Mouse (Mus musculus): Measurements from ENCODE around the gene Cyp4a29. TPM values are rescaled to one million over a fixed set of nuclear protein-coding genes. Genes with fewer than 3 reads are reported as not detected.
"Not testable (repeated sequence)": the region's sequence is repeated elsewhere in the genome, so short reads cannot be mapped to it uniquely, and the experiment has no call there.

The Cyp4a29 gene
- not detected in 2 replicates for polyA plus RNA-seq (2015; fragmentation: Nextera tagmentation; extraction: Ambion mirVana)

- Histone ChIP-seq H3K4me2 (ENCODE audit: low read depth, low read length) (no peak within 1 kb of the TSS), H3K9me3 (ENCODE audit: control insufficient read depth, low read length) (no peaks in the 10 kb centered on the region), H3K9ac (ENCODE audit: low read length) (no peak within 1 kb of the TSS), H3K27me3 (ENCODE audit: control insufficient read depth, insufficient read depth, low read depth, low read length) (no peaks in the 10 kb centered on the region), H3K36me3 (ENCODE audit: control insufficient read depth, insufficient read depth, low read length) (no peaks in the 10 kb centered on the region), H3K4me1 (replicated peaks; ENCODE audit: control insufficient read depth, insufficient read depth, low read length) (no peaks in the 10 kb centered on the region), H3K27ac (ENCODE audit: low read length) (no peak within 1 kb of the TSS), H3K4me3 (ENCODE audit: low read length) (no peak within 1 kb of the TSS)
- WGBS = 69% methylated on average over 3 of the region's 3 CpGs
- ATAC-seq (ENCODE audit: low read depth) = no peak
Measured at GRCm38 (mm10) chr4:115241784-115242183, at the start of gene Cyp4a29. Gene Cyp4a29 (plus strand): TSS chr4:115242084.

- not testable (repeated sequence) for H3K4me3 ChIP-seq (ENCODE audit: low read length); H3K9me3 ChIP-seq (ENCODE audit: control insufficient read depth, low read length); H3K4me1 ChIP-seq (replicated peaks; ENCODE audit: control insufficient read depth, insufficient read depth, low read length); H3K4me2 ChIP-seq (ENCODE audit: low read depth, low read length); ATAC-seq (ENCODE audit: low read depth); H3K9ac ChIP-seq (ENCODE audit: low read length); H3K36me3 ChIP-seq (ENCODE audit: control insufficient read depth, insufficient read depth, low read length); H3K27me3 ChIP-seq (ENCODE audit: control insufficient read depth, insufficient read depth, low read depth, low read length); H3K27ac ChIP-seq (ENCODE audit: low read length)
- WGBS = 64% methylated on average over 2 of the region's 2 CpGs
Measured at GRCm38 (mm10) chr4:115232901-115233300, 9.0 kb upstream of the Cyp4a29 start.

- 41% methylated on average over 1 of the region's 1 CpGs for WGBS
- no peak overlapping the region for H3K27ac ChIP-seq (ENCODE audit: low read length)
- no peaks in the 10 kb centered on the region for H3K9me3 ChIP-seq (ENCODE audit: control insufficient read depth, low read length)
- H3K9ac ChIP-seq (ENCODE audit: low read length) = no peak overlapping the region
- no peaks in the 10 kb centered on the region for H3K4me1 ChIP-seq (replicated peaks; ENCODE audit: control insufficient read depth, insufficient read depth, low read length)
- ATAC-seq (ENCODE audit: low read depth) = no peak
- H3K4me2 ChIP-seq (ENCODE audit: low read depth, low read length) = no peak overlapping the region
- H3K27me3 ChIP-seq (ENCODE audit: control insufficient read depth, insufficient read depth, low read depth, low read length) = no peaks in the 10 kb centered on the region
- H3K36me3 ChIP-seq (ENCODE audit: control insufficient read depth, insufficient read depth, low read length) = no peaks in the 10 kb centered on the region
- H3K4me3 ChIP-seq (ENCODE audit: low read length) = no peak overlapping the region
Measured at GRCm38 (mm10) chr4:115236462-115237096, 5.3 kb upstream of the Cyp4a29 start.

- not testable (repeated sequence) for H3K27ac ChIP-seq (ENCODE audit: low read length); H3K9ac ChIP-seq (ENCODE audit: low read length); H3K4me2 ChIP-seq (ENCODE audit: low read depth, low read length); H3K4me1 ChIP-seq (replicated peaks; ENCODE audit: control insufficient read depth, insufficient read depth, low read length); ATAC-seq (ENCODE audit: low read depth); H3K36me3 ChIP-seq (ENCODE audit: control insufficient read depth, insufficient read depth, low read length); H3K27me3 ChIP-seq (ENCODE audit: control insufficient read depth, insufficient read depth, low read depth, low read length); H3K9me3 ChIP-seq (ENCODE audit: control insufficient read depth, low read length); H3K4me3 ChIP-seq (ENCODE audit: low read length)
- WGBS = 75% methylated on average over 3 of the region's 4 CpGs
Measured at GRCm38 (mm10) chr4:115264687-115265569, 23.0 kb downstream of the Cyp4a29 start.

GRCm38 (mm10) chr4:115278215-115278982, 36.5 kb downstream of the Cyp4a29 start:
- H3K4me3 ChIP-seq (ENCODE audit: low read length); H3K9me3 ChIP-seq (ENCODE audit: control insufficient read depth, low read length); H3K9ac ChIP-seq (ENCODE audit: low read length); H3K27me3 ChIP-seq (ENCODE audit: control insufficient read depth, insufficient read depth, low read depth, low read length); H3K36me3 ChIP-seq (ENCODE audit: control insufficient read depth, insufficient read depth, low read length); H3K4me1 ChIP-seq (replicated peaks; ENCODE audit: control insufficient read depth, insufficient read depth, low read length); H3K27ac ChIP-seq (ENCODE audit: low read length); ATAC-seq (ENCODE audit: low read depth); H3K4me2 ChIP-seq (ENCODE audit: low read depth, low read length): not testable (repeated sequence)
- WGBS = 74% methylated on average over 2 of the region's 3 CpGs

GRCm38 (mm10) chr4:115280342-115280741, 38.5 kb downstream of the Cyp4a29 start:
- Histone ChIP-seq H3K4me1 (replicated peaks; ENCODE audit: control insufficient read depth, insufficient read depth, low read length) (no peaks in the 10 kb centered on the region), H3K9me3 (ENCODE audit: control insufficient read depth, low read length) (no peaks in the 10 kb centered on the region), H3K9ac (ENCODE audit: low read length) (no peak overlapping the region), H3K27ac (ENCODE audit: low read length) (no peak overlapping the region), H3K4me3 (ENCODE audit: low read length) (no peak overlapping the region), H3K4me2 (ENCODE audit: low read depth, low read length) (no peak overlapping the region; the same call in 1 of the 2 replicates), H3K27me3 (ENCODE audit: control insufficient read depth, insufficient read depth, low read depth, low read length) (no peaks in the 10 kb centered on the region), H3K36me3 (ENCODE audit: control insufficient read depth, insufficient read depth, low read length) (no peaks in the 10 kb centered on the region)
- ATAC-seq (ENCODE audit: low read depth) = no peak

GRCm38 (mm10) chr4:115280779-115281178, 38.9 kb downstream of the Cyp4a29 start:
- H3K27me3 ChIP-seq (ENCODE audit: control insufficient read depth, insufficient read depth, low read depth, low read length); ATAC-seq (ENCODE audit: low read depth); H3K27ac ChIP-seq (ENCODE audit: low read length); H3K36me3 ChIP-seq (ENCODE audit: control insufficient read depth, insufficient read depth, low read length); H3K9ac ChIP-seq (ENCODE audit: low read length); H3K4me1 ChIP-seq (replicated peaks; ENCODE audit: control insufficient read depth, insufficient read depth, low read length); H3K9me3 ChIP-seq (ENCODE audit: control insufficient read depth, low read length): not testable (repeated sequence)
- H3K4me3 ChIP-seq (ENCODE audit: low read length) = peak overlapping the region; percentile 35
- 20% methylated on average over 10 of the region's 10 CpGs for WGBS
- H3K4me2 ChIP-seq (ENCODE audit: low read depth, low read length) = peak overlapping the region; percentile 52

GRCm38 (mm10) chr4:115281231-115281767, 39.4 kb downstream of the Cyp4a29 start:
- not testable (repeated sequence) for H3K9me3 ChIP-seq (ENCODE audit: control insufficient read depth, low read length); H3K36me3 ChIP-seq (ENCODE audit: control insufficient read depth, insufficient read depth, low read length); ATAC-seq (ENCODE audit: low read depth); H3K4me1 ChIP-seq (replicated peaks; ENCODE audit: control insufficient read depth, insufficient read depth, low read length); H3K9ac ChIP-seq (ENCODE audit: low read length); H3K27ac ChIP-seq (ENCODE audit: low read length); H3K27me3 ChIP-seq (ENCODE audit: control insufficient read depth, insufficient read depth, low read depth, low read length)
- Histone ChIP-seq H3K4me2 (ENCODE audit: low read depth, low read length) (peak overlapping the region; percentile 52), H3K4me3 (ENCODE audit: low read length) (peak overlapping the region; percentile 35)
- WGBS = 16% methylated on average over 17 of the region's 23 CpGs

GRCm38 (mm10) chr4:115298746-115299145, 56.9 kb downstream of the Cyp4a29 start, which contains the start of gene Cyp4a12a:
Gene Cyp4a12a (plus strand): TSS chr4:115299046.
- not testable (repeated sequence) for H3K4me1 ChIP-seq (replicated peaks; ENCODE audit: control insufficient read depth, insufficient read depth, low read length); H3K4me2 ChIP-seq (ENCODE audit: low read depth, low read length); H3K9ac ChIP-seq (ENCODE audit: low read length)

More at GRCm38 (mm10) chr4:115298746-115299145, 56.9 kb downstream of the Cyp4a29 start, which contains the start of gene Cyp4a12a:
- H3K4me3 ChIP-seq (ENCODE audit: low read length); H3K9me3 ChIP-seq (ENCODE audit: control insufficient read depth, low read length); H3K27ac ChIP-seq (ENCODE audit: low read length); H3K27me3 ChIP-seq (ENCODE audit: control insufficient read depth, insufficient read depth, low read depth, low read length); H3K36me3 ChIP-seq (ENCODE audit: control insufficient read depth, insufficient read depth, low read length); ATAC-seq (ENCODE audit: low read depth): not testable (repeated sequence)
